In the genomic region with DNA sequence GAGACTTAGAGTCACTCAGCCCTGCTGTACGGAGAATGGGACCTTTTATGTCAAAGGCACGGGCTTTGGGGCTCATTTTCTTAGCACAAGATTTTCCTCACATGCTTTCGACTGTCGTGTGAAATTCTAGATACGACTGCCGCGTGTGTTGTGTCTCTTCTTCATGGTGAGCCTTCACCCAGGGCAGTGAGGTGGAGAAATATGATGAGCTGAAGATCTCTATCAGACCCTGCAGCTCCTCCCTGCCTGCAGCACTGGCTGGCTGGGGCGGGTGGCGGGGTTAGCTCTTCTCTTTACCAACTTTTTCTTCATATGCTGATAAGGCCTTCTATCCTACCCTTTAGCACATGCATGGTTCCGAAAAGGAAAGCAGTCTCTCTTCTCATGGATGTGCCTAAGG, we compare ENCODE assay signal across 25 mouse cellular contexts. TPM values are rescaled to one million over a fixed set of nuclear protein-coding genes. Genes with fewer than 3 reads are reported as not detected.
A peak's percentile ranks its signal among the peaks of the same experiment; 100 is the strongest.
DNase-seq lines count a peak whose midpoint lies in the region; ATAC-seq and TF ChIP-seq lines count a peak whose summit lies in the region.
"Had no signal": no experiment of that assay in that cellular context is flagged by ENCODE, and none has a peak within 500 bp of the region (broad histone marks: within the 10 kb centered on the region; RNA-seq: fewer than 3 reads in every experiment).

No protein-coding gene starts in this region.

- no peak overlapping the region; the same call in 1 of the 2 replicates for H3K27ac ChIP-seq in lung, embryonic 14.5 days (ENCODE audit: low read depth)
- H3K27ac ChIP-seq in lung, postnatal 0 days (ENCODE audit: low read length) = peak overlapping the region; percentile 20; the same call in 1 of the 2 replicates
- H3K27ac ChIP-seq: embryonic facial prominence, embryonic 10.5 days; embryonic facial prominence, embryonic 13.5 days; forebrain, embryonic 12.5 days; forebrain, embryonic 15.5 days; heart, adult 2 months; heart, embryonic 10.5 days; hindbrain, embryonic 12.5 days had no signal

- peak; percentile 26 for DNase-seq in lung, embryonic 14.5 days
- no peak for DNase-seq in lung, postnatal 25 days (ENCODE audit: low spot score)
- no peak for DNase-seq in lung, postnatal 0 days (ENCODE audit: low spot score)
- no peak for DNase-seq in lung, postnatal 36 days
- no peak for DNase-seq in layer of hippocampus, postnatal 25 days (ENCODE audit: extremely low spot score in 1 of 2, low spot score in 1 of 2)
- DNase-seq: adrenal gland, adult 8-10 months; adrenal gland, postnatal 25 days; cerebellum, adult 11-12 months; cerebellum, adult 8-10 months; cerebellum, postnatal 10 days; cerebellum, postnatal 36 days; embryo, embryonic 11 days; gastrocnemius, postnatal 25 days; heart, adult 2 months had no signal

- WGBS in lung, embryonic 14.5 days = 69% methylated on average over 10 of the region's 10 CpGs
- 55% methylated on average over 10 of the region's 10 CpGs for WGBS in lung, postnatal 0 days

- no peak for ATAC-seq in lung, embryonic 14.5 days (ENCODE audit: insufficient read depth)
- peak; percentile 25; the same call in 1 of the 2 replicates for ATAC-seq in lung, postnatal 0 days
- ATAC-seq in megakaryocyte-erythroid progenitor cell, adult 5-6 weeks (replicated peaks; ENCODE audit: low FRiP score, low TSS enrichment, poor library complexity, severe bottlenecking) = peak; percentile 34
- ATAC-seq: activated CD4-positive, CD25-positive, alpha-beta regulatory T cell, adult 4 months; CD4-positive, CD25-positive, alpha-beta regulatory T cell, adult 4 months; forebrain, embryonic 15.5 days had no signal

- H3K9ac ChIP-seq in lung, embryonic 14.5 days = no peak overlapping the region
- no peak overlapping the region for H3K9ac ChIP-seq in lung, postnatal 0 days (replicated peaks; ENCODE audit: low read depth)
- H3K9ac ChIP-seq: embryonic facial prominence, embryonic 13.5 days; forebrain, embryonic 12.5 days; forebrain, embryonic 15.5 days; hindbrain, embryonic 12.5 days; hindbrain, embryonic 15.5 days had no signal

- H3K27me3 ChIP-seq in lung, embryonic 14.5 days (ENCODE audit: insufficient read depth, low read length) = no peaks in the 10 kb centered on the region
- no peaks in the 10 kb centered on the region for H3K27me3 ChIP-seq in lung, postnatal 0 days (replicated peaks; ENCODE audit: insufficient read depth, low read length)
- H3K27me3 ChIP-seq: embryonic facial prominence, embryonic 13.5 days; forebrain, embryonic 15.5 days; hindbrain, embryonic 12.5 days; hindbrain, embryonic 15.5 days had no signal

- H3K4me1 ChIP-seq in lung, embryonic 14.5 days (ENCODE audit: insufficient read depth) = no peaks in the 10 kb centered on the region
- no peaks in the 10 kb centered on the region for H3K4me1 ChIP-seq in lung, postnatal 0 days (ENCODE audit: insufficient read depth, low read depth, low read length)
- H3K4me1 ChIP-seq: embryonic facial prominence, embryonic 10.5 days; forebrain, embryonic 12.5 days; forebrain, embryonic 15.5 days; heart, embryonic 10.5 days; hindbrain, embryonic 12.5 days; hindbrain, embryonic 15.5 days had no signal

- H3K4me3 ChIP-seq in lung, embryonic 14.5 days (ENCODE audit: low read depth, low read length) = no peak overlapping the region
- no peak overlapping the region for H3K4me3 ChIP-seq in lung, postnatal 0 days (ENCODE audit: low read depth, low read length)
- H3K4me3 ChIP-seq: embryonic facial prominence, embryonic 10.5 days; embryonic facial prominence, embryonic 13.5 days; erythroblast, embryonic 14.5 days; forebrain, embryonic 12.5 days; forebrain, embryonic 15.5 days; heart, adult 2 months; heart, embryonic 10.5 days; hindbrain, embryonic 12.5 days; hindbrain, embryonic 15.5 days had no signal

- TF ChIP-seq CTCF in lung, embryonic 14.5 days (IDR thresholded peaks at IDR 0.05; ENCODE audit: low read depth) = no peak
- TF ChIP-seq CTCF in lung, postnatal 0 days (IDR thresholded peaks at IDR 0.05) = no peak

- no peak for TF ChIP-seq EP300 in lung, postnatal 0 days (IDR thresholded peaks at IDR 0.05)

- H3K9me3 ChIP-seq in lung, embryonic 14.5 days (ENCODE audit: low read depth, low read length) = no peaks in the 10 kb centered on the region
- no peaks in the 10 kb centered on the region for H3K9me3 ChIP-seq in lung, postnatal 0 days (ENCODE audit: low read length)
- H3K9me3 ChIP-seq: embryonic facial prominence, embryonic 10.5 days; embryonic facial prominence, embryonic 13.5 days; forebrain, embryonic 12.5 days; forebrain, embryonic 15.5 days; heart, embryonic 10.5 days; hindbrain, embryonic 12.5 days; hindbrain, embryonic 15.5 days had no signal

- H3K4me2 ChIP-seq in lung, embryonic 14.5 days = no peak overlapping the region
- no peak overlapping the region for H3K4me2 ChIP-seq in lung, postnatal 0 days (replicated peaks; ENCODE audit: low read depth, low read length)
- H3K4me2 ChIP-seq: embryonic facial prominence, embryonic 13.5 days; forebrain, embryonic 12.5 days; forebrain, embryonic 15.5 days; hindbrain, embryonic 12.5 days; hindbrain, embryonic 15.5 days had no signal

- no peaks in the 10 kb centered on the region for H3K36me3 ChIP-seq in lung, embryonic 14.5 days (ENCODE audit: insufficient read depth)
- H3K36me3 ChIP-seq in lung, postnatal 0 days (ENCODE audit: insufficient read depth, low read length) = no peaks in the 10 kb centered on the region
- H3K36me3 ChIP-seq: embryonic facial prominence, embryonic 10.5 days; embryonic facial prominence, embryonic 13.5 days; forebrain, embryonic 12.5 days; forebrain, embryonic 15.5 days; heart, embryonic 10.5 days; hindbrain, embryonic 12.5 days; hindbrain, embryonic 15.5 days had no signal

RNA-seq across cellular contexts. Expression of gene Agtpbp1, which starts 20.1 kb away (rescaled TPM):
- 18.2 and 22.7 TPM in 2 replicates for polyA plus RNA-seq in lung, embryonic 14.5 days (2014; fragmentation: Nextera tagmentation; extraction: Ambion mirVana)
- polyA plus RNA-seq in lung, postnatal 0 days (2015; fragmentation: Nextera tagmentation; extraction: Ambion mirVana) = 14.1 and 17.3 TPM in 2 replicates
- total RNA-seq in megakaryocyte-erythroid progenitor cell, adult 5-6 weeks (2014; fragmentation: Nextera tagmentation) = 49.2 and 59.4 TPM in 2 replicates
- 67.9 and 69.6 TPM in 2 replicates for total RNA-seq in megakaryocyte-erythroid progenitor cell, adult 5-6 weeks (2017)
- total RNA-seq in layer of hippocampus, postnatal 25 days (2021) = 100 to 1,000 TPM; 351 to 374 TPM

RNA-seq across cellular contexts. Expression of gene Naa35, which starts 20.1 kb away (rescaled TPM):
- polyA plus RNA-seq in lung, embryonic 14.5 days (2014; fragmentation: Nextera tagmentation; extraction: Ambion mirVana) = 82.4 and 83.5 TPM in 2 replicates
- 43.3 and 53.5 TPM in 2 replicates for polyA plus RNA-seq in lung, postnatal 0 days (2015; fragmentation: Nextera tagmentation; extraction: Ambion mirVana)
- 76.9 and 107 TPM in 2 replicates for total RNA-seq in megakaryocyte-erythroid progenitor cell, adult 5-6 weeks (2014; fragmentation: Nextera tagmentation)
- total RNA-seq in megakaryocyte-erythroid progenitor cell, adult 5-6 weeks (2017) = 38.5 and 58.0 TPM in 2 replicates
- 100 to 1,000 TPM in 1 of 2 experiments, 10 to 100 TPM in 1; 99.1 to 103 TPM for total RNA-seq in layer of hippocampus, postnatal 25 days (2021)

Comparison
In these comparisons a context has a peak if more than half of its experiments do, and no peak if none do; other contexts are left out.
1. RNA of gene Agtpbp1, which starts 20.1 kb away (total RNA-seq): 351 to 374 TPM in layer of hippocampus, postnatal 25 days; 49.2 to 69.6 TPM in megakaryocyte-erythroid progenitor cell, adult 5-6 weeks; every median in the first group is over 4 times any median in the second.